Mouse (Mus musculus): ENCODE data around the gene Adamtsl5. TPM values are rescaled to one million over a fixed set of nuclear protein-coding genes. Genes with fewer than 3 reads are reported as not detected.

Adamtsl5 gene
- 0.65 and 0.88 TPM in 2 replicates for polyA plus RNA-seq (2016; fragmentation: Nextera tagmentation; extraction: Ambion mirVana)

DNA sequence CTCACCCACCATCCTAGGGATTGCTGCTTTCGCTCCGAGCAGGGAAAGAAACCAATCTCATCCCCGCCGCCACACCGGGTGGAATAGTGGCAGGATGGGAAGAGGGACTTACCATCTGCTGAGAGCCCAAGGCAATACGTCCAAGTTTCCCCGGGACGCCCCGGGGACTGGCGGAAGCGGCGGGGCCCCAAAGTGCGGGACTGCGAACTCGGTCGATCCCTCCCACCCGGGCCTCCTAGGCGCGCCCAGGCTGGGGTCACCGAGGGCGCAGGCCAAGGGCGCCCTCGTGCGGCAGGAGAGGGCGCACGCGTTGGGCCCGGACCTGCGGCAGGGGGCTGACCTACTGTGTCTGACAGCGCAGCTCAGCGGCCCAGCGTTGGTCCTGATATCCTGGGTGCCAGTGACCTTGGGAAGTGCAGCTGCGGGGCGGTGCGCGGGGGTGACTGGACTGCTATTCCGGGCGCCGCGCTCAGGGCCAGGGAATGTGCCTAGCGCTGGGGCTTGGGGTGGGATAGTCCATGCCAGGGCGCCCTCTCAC is at the start of gene Adamtsl5:
Gene Adamtsl5 (minus strand): TSS at position 169 of the 538 bp plus-strand sequence.
- no peaks in the 10 kb centered on the region for H3K36me3 ChIP-seq (replicated peaks)
- peaks cover 46% of the 10 kb centered on the region for H3K4me1 ChIP-seq
- H3K4me3 ChIP-seq: peak within 1 kb of the TSS; percentile 47
- peak; percentile 80 for DNase-seq (ENCODE audit: low spot score)
- peaks cover 100% of the 10 kb centered on the region for H3K27me3 ChIP-seq (replicated peaks; ENCODE audit: low read depth, poor library complexity, severe bottlenecking)
- H3K9me3 ChIP-seq: no peaks in the 10 kb centered on the region
- under 1% methylated on average over 42 of the region's 42 CpGs for WGBS
- peak within 1 kb of the TSS; percentile 49; the same call in 1 of the 2 replicates for H3K27ac ChIP-seq (replicated peaks)

DNA sequence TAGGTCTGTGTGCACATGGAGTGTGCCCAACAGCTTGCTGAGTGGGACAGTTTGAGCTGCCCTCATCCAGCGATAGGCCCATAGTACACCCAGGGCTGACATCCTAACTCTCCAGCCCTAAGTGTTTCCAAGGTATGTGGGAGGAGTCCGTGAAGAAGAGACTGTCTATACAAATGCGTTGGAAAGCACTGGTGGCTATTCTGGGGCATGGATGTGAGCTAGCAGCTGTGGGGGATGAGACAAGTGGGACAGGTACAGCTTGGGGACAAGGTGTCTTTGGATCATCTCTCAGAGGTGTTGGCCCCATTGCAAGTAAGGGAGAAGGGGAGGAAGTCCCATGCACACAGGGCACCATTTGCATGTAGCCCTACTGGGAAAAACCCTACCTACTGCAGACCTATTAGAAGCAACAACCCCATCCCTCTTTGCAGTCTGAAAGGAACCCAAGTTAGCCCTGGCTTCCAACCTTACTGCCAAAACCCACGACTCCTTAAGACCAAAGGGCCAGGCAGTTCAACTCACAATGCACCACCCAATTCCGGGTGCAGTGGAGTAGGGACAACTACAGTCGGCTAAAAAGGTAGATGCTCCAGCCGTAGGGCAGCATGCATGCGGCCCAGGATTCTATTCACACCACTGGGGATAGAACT is 49.4 kb upstream of the Adamtsl5 start:
- 69% methylated on average over 8 of the region's 8 CpGs for WGBS
- Histone ChIP-seq H3K36me3 (replicated peaks) (peaks cover 74% of the 10 kb centered on the region), H3K27me3 (replicated peaks; ENCODE audit: low read depth, poor library complexity, severe bottlenecking) (no peaks in the 10 kb centered on the region), H3K9me3 (no peaks in the 10 kb centered on the region), H3K4me3 (peak overlapping the region; percentile 89), H3K27ac (replicated peaks) (peak overlapping the region; percentile 100), H3K4me1 (peaks cover 41% of the 10 kb centered on the region)
- no peak for DNase-seq (ENCODE audit: low spot score)

DNA sequence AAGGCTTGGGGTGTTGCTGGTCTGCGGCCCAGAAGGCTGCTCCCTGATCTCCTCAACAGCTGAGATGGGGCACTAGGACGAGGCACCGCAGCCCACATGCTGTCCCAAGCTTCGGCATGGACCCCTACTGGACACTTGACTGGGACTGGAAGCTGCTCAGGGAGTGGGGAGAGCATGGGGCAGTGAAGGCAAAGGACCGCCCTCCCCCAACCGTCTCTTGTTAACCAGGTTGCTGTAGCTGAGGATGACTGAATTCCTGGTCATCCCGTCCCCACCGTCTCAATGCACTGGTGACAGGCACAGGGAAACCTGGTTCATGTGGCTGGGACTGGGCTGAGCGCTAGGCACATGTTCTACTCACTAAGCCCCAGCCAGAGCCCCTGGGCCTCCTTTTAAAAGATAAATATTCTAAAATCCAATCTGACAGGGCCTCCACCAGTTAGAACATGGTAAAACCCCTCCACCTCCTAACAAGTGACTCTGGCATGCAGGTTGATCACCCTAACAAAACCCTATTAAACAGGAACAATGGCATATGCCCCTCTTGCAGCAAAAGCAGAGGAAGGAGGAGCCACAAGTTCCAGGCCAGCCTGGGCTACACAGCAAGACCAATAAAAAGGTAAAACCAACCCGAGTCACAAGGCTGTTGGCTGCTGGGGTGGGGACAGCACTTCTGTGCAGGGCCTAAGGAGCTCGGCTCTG is 48.8 kb upstream of the Adamtsl5 start:
- peaks cover 41% of the 10 kb centered on the region for H3K4me1 ChIP-seq
- no peak for DNase-seq (ENCODE audit: low spot score)
- no peaks in the 10 kb centered on the region for H3K27me3 ChIP-seq (replicated peaks; ENCODE audit: low read depth, poor library complexity, severe bottlenecking)
- H3K4me3 ChIP-seq: peak overlapping the region; percentile 89
- WGBS: 92% methylated on average over 11 of the region's 11 CpGs
- H3K27ac ChIP-seq (replicated peaks): peak overlapping the region; percentile 100
- H3K9me3 ChIP-seq: no peaks in the 10 kb centered on the region
- peaks cover 74% of the 10 kb centered on the region for H3K36me3 ChIP-seq (replicated peaks)

DNA sequence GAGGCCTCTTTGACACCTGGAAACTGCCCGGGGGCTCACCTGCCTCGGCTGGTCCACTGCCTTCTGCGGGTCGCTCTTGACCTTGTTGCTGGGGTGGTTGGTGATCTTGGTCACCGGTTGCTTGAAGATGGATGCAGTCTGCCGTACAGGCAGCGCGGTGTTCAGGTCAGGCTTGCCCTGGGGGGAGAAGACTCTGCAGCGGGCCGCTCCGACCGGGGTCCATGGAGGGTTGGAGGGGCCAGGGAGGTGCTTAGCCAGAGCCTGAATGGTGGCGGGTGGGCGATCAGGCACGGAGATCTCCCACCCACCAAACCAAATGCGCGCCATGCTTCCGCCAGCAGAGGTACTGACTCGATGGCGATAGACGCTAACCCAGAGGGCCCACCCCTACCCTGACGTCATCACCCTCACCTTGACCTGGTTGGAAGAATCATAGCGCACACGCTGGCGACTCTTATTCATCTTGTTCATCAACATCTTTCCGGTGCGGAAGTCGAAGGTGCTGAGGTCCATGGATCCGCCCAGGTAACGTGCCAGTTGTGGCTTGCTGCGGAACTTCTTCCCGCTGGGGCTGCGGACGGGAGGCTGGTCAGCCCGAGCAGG is 46.9 kb upstream of the Adamtsl5 start:
- Histone ChIP-seq H3K27me3 (replicated peaks; ENCODE audit: low read depth, poor library complexity, severe bottlenecking) (no peaks in the 10 kb centered on the region), H3K4me3 (no peak overlapping the region), H3K9me3 (no peaks in the 10 kb centered on the region), H3K4me1 (peaks cover 29% of the 10 kb centered on the region), H3K27ac (replicated peaks) (no peak overlapping the region), H3K36me3 (replicated peaks) (peaks cover 79% of the 10 kb centered on the region)
- 97% methylated on average over 35 of the region's 35 CpGs for WGBS
- no peak for DNase-seq (ENCODE audit: low spot score)

DNA sequence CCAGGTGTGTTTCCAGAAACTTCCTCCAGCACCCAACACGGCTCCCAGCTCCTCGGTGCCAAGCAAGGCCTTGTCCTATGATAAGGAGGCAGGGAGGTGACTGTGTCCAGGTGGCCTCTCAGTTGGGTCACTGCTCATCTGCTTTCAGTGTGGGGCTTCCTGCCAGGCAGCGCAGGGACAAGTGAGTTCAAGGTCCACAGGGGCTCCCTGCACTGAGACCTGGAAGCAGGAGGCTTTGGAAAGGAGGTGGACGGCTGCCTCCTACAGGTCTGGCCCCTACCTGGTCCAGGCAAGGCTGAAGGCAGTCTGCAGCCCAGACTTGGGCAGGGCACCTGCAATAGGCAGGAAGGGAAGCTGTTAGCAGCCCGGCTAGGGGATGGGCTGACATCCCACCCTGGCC is 44.5 kb upstream of the Adamtsl5 start:
- Histone ChIP-seq H3K4me1 (peaks cover 27% of the 10 kb centered on the region), H3K27ac (replicated peaks) (no peak overlapping the region), H3K36me3 (replicated peaks) (peaks cover 81% of the 10 kb centered on the region), H3K27me3 (replicated peaks; ENCODE audit: low read depth, poor library complexity, severe bottlenecking) (no peaks in the 10 kb centered on the region), H3K4me3 (peak overlapping the region; percentile 19; the same call in 1 of the 2 replicates), H3K9me3 (no peaks in the 10 kb centered on the region)
- DNase-seq (ENCODE audit: low spot score): no peak
- 90% methylated on average over 5 of the region's 5 CpGs for WGBS

DNA sequence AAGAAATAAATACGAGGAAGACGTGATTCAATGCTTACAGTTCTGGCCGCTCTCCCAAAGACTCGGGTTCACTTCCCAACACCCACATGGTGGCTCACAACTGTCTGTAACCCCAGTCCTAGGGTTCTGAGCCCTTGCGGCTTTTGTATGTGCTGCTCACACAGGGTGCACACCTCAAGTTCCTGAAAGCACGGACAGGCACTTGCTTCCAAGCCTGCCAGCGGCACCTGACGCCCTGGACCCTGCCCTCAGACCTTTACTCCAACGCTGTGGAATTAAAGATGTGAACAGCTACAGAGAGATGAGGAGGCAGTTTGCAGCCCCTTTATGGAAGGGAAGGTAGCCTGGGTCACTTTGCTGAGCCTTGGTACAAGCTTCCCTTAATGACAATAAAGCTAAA is 42.5 kb upstream of the Adamtsl5 start:
- DNase-seq (ENCODE audit: low spot score): no peak
- WGBS: 88% methylated on average over 9 of the region's 9 CpGs
- H3K4me1 ChIP-seq: peaks cover 22% of the 10 kb centered on the region
- peaks cover 64% of the 10 kb centered on the region for H3K36me3 ChIP-seq (replicated peaks)
- no peaks in the 10 kb centered on the region for H3K9me3 ChIP-seq
- H3K4me3 ChIP-seq: no peak overlapping the region
- H3K27me3 ChIP-seq (replicated peaks; ENCODE audit: low read depth, poor library complexity, severe bottlenecking): no peaks in the 10 kb centered on the region
- H3K27ac ChIP-seq (replicated peaks): no peak overlapping the region

DNA sequence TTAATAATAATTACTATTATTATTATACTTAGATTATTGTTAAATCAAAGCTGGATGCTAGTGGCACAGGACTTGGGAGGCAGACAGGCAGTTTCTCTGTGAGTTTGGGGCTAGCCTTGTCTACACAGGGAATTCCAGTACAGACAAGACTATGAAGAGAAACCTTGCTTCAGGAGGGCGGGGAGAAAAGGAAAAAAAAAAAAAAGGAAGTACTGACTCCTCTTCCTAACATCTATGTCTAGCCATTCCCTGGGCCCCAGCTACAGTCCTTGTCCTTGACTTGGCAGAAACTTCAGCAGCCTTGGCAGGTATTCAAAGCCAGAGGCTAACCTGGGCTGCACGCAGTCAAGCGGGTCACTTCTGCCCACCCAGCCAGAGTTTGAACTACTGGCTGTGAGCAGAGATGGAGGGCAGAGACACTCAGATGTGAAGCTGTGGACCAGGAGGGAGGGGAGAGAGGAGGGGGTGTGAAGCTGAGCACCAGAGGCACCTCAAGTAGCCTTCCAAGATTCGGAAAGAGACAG is 41.0 kb upstream of the Adamtsl5 start:
- Histone ChIP-seq H3K9me3 (no peaks in the 10 kb centered on the region), H3K36me3 (replicated peaks) (peaks cover 64% of the 10 kb centered on the region), H3K4me3 (no peak overlapping the region), H3K4me1 (peaks cover 33% of the 10 kb centered on the region), H3K27ac (replicated peaks) (no peak overlapping the region), H3K27me3 (replicated peaks; ENCODE audit: low read depth, poor library complexity, severe bottlenecking) (no peaks in the 10 kb centered on the region)
- DNase-seq (ENCODE audit: low spot score): no peak
- 79% methylated on average over 4 of the region's 4 CpGs for WGBS

DNA sequence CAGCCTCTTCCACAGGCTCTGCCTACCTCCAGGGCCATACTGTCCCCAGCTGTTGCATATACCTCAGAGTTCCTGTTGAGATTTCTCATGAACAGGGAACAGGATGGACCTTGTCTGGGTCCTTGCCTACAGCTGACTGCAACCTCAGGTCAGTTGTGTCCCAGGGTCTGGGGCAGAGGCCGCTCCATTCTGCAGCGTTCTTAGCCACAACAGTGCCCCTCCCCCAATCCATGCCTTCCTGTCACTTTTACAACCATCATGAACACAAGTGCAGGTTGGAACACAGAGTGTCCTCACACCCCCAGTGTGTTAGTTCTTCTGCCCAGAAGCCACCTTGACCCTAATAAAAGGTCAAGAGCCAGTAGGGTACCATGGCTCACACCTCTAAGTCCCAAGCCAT is 40.5 kb upstream of the Adamtsl5 start:
- H3K4me3 ChIP-seq: peak overlapping the region; percentile 96
- peak overlapping the region; percentile 97 for H3K27ac ChIP-seq (replicated peaks)
- no peak for DNase-seq (ENCODE audit: low spot score)
- H3K9me3 ChIP-seq: no peaks in the 10 kb centered on the region
- no peaks in the 10 kb centered on the region for H3K27me3 ChIP-seq (replicated peaks; ENCODE audit: low read depth, poor library complexity, severe bottlenecking)
- peaks cover 38% of the 10 kb centered on the region for H3K4me1 ChIP-seq
- 23% methylated on average over 2 of the region's 2 CpGs for WGBS
- H3K36me3 ChIP-seq (replicated peaks): peaks cover 64% of the 10 kb centered on the region

DNA sequence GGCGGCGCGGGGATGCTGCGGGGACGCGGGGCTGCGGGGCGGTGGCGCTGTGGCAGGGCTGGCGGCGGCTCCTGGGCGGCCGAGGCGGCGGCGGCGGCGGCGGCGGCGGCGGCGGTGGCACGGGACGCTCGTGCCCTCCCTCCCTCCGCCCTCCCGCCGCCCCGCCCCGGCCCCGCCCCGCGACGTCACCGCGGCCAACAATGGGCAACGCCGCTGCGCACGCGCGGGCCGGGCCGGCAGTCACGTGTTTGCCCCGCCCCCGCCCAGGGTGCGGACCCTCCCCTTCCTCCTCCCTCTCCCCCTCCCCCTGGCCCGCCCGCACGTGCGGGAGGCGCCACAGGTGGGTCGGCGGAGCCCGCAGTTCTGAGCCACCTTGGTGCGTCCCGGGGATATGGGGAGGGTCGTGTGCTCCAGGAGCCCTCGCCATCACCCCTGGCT is 39.3 kb upstream of the Adamtsl5 start, which contains the start of gene Mex3d:
Gene Mex3d (minus strand): TSS at position 138 of the 438 bp plus-strand sequence.
- Histone ChIP-seq H3K36me3 (replicated peaks) (peaks cover 64% of the 10 kb centered on the region), H3K27me3 (replicated peaks; ENCODE audit: low read depth, poor library complexity, severe bottlenecking) (no peaks in the 10 kb centered on the region), H3K4me3 (peak within 1 kb of the TSS; percentile 96), H3K27ac (replicated peaks) (peak within 1 kb of the TSS; percentile 97), H3K9me3 (no peaks in the 10 kb centered on the region), H3K4me1 (peaks cover 45% of the 10 kb centered on the region)
- peak; percentile 97 for DNase-seq (ENCODE audit: low spot score)
- WGBS: 4% methylated on average over 39 of the region's 61 CpGs

DNA sequence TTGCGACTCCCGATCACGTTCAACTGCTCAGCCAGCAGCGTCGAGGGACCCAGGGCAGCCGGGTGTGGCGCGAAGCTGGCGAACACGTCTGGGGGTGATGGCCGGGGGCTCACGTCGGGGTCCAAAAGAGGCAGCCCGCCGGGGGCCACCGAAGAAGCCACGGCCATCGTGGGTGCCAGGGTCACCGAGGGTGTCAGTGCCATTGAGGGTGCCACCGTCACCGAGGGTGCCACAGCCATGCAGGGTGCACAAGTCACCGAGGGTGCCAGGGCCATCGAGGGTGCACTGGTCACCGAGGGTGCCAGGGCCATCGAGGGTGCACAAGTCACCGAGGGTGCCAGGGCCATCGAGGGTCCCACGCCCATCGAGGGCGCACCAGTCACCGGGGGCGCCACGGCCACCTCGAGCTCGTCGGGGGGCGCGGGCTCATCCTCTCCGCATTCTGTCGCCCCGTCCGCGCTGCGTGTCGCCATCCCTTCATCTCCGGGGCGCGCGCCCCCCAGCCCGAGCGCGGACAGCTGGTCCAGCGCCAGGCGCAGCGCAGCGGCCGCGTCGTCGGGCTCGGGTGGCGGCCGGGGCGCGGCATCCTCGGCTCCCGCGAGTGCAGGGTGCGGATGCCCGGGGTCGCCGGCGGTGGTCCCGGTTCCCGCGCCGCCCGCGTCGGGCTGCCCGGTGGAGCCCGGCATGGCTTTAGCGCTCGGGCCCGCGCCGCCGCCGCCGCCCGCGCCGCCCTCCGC is 38.7 kb upstream of the Adamtsl5 start:
- peaks cover 64% of the 10 kb centered on the region for H3K36me3 ChIP-seq (replicated peaks)
- 3% methylated on average over 94 of the region's 94 CpGs for WGBS

DNA sequence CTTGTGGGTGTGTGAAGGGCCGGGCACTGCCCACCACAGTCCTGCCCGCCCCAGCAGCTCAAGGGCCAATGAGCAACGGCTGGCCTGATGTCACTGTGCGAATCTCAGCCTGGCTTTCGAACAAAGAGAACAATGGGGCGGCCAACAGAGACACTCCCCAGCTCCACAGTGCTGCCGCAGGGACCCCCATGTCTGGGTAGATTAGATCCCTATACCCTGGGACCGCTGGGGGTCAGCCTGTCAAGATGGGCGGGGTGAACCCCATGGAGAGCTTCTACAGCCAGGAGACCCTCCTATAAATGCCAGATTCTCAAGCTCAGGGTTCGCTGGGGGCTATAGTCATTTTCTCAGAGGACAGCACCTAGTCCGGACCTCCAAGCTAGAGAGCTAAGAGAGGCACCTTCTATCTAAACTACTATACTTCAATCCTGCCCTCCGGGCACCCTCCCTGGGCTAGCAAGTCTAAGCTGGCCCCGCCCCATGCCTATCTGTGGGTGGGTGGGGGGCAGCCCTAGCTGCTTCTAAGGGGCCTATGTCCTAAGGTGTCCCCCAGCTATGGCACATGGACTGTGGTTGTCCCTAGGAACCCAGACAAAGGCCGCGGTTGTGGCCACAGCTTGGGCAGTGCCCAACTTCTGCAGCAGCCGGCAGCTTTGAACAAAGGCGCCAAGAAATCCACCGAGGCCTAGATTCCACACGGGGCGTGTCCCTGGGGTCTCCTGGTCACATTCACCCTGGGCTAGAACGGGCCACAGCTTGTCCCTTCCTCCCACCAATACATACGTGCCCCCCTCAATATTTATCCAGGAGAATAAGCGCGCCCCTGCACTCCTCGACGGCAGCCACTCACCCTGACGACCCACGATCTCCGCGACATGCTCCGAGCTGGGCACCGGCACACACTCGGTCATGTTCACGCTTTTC is 37.9 kb upstream of the Adamtsl5 start:
- WGBS: under 1% methylated on average over 34 of the region's 34 CpGs
- Histone ChIP-seq H3K9me3 (no peaks in the 10 kb centered on the region), H3K4me1 (peaks cover 53% of the 10 kb centered on the region), H3K27me3 (replicated peaks; ENCODE audit: low read depth, poor library complexity, severe bottlenecking) (no peaks in the 10 kb centered on the region), H3K36me3 (replicated peaks) (peaks cover 64% of the 10 kb centered on the region), H3K27ac (replicated peaks) (peak overlapping the region; percentile 97), H3K4me3 (peak overlapping the region; percentile 96)
- peak; percentile 82 for DNase-seq (ENCODE audit: low spot score)

More for the DNA sequence above, 38.7 kb upstream of the Adamtsl5 start:
- peak overlapping the region; percentile 97 for H3K27ac ChIP-seq (replicated peaks)
- H3K4me1 ChIP-seq: peaks cover 45% of the 10 kb centered on the region
- H3K27me3 ChIP-seq (replicated peaks; ENCODE audit: low read depth, poor library complexity, severe bottlenecking): no peaks in the 10 kb centered on the region
- H3K9me3 ChIP-seq: no peaks in the 10 kb centered on the region
- H3K4me3 ChIP-seq: peak overlapping the region; percentile 96
- DNase-seq (ENCODE audit: low spot score): peak; percentile 57
